Mouse (Mus musculus) adrenal gland (tissue): Measurements from ENCODE around the gene Ly6g6d.

ENCODE experiments used
- intact Hi-C: fragments of 180-260 bp; cut with DNase I; formaldehyde crosslinking; loops from one replicate; pipeline ENCODE4 v1.15.1; 2025

Gene Ly6g6d

GRCm38 (mm10) chr17:35026206-35026605 lies 51.7 kb downstream of the Ly6g6d start:
- intact Hi-C loops: loop anchor here (10.0 kb wide), 1 partner anchor 209 kb away; the partner anchor contains the start of genes Atp6v1g2 and Nfkbil1

GRCm38 (mm10) chr17:35024691-35025488 lies 53.0 kb downstream of the Ly6g6d start:
- intact Hi-C loops: loop anchor here (5.0 to 10.0 kb wide), 3 partner anchors 37 to 210 kb away; partner anchors contain the start of genes Atp6v1g2, Ly6g5c and Nfkbil1

- intact Hi-C loops: loop anchor here (5.0 to 10.0 kb wide), 3 partner anchors 38 to 211 kb away; partner anchors contain the start of genes Atp6v1g2, Ly6g5c and Nfkbil1
Observed at GRCm38 (mm10) chr17:35024261-35024660, 53.6 kb downstream of the Ly6g6d start.

- intact Hi-C loops: loop anchor here (5.0 to 10.0 kb wide), 3 partner anchors 39 to 211 kb away; partner anchors contain the start of genes Atp6v1g2, Ly6g5c and Nfkbil1
Observed at GRCm38 (mm10) chr17:35023756-35024155, 54.1 kb downstream of the Ly6g6d start.

- intact Hi-C loops: loop anchor here (5.0 to 10.0 kb wide), 3 partner anchors 39 to 212 kb away; partner anchors contain the start of genes Atp6v1g2, Ly6g5c and Nfkbil1
Observed at GRCm38 (mm10) chr17:35023221-35023620, 54.6 kb downstream of the Ly6g6d start.

GRCm38 (mm10) chr17:35022541-35023060 lies 55.3 kb downstream of the Ly6g6d start:
- intact Hi-C loops: loop anchor here (5.0 to 10.0 kb wide), 3 partner anchors 40 to 212 kb away; partner anchors contain the start of genes Atp6v1g2, Ly6g5c and Nfkbil1

- intact Hi-C loops: loop anchor here (5.0 to 10.0 kb wide), 3 partner anchors 40 to 213 kb away; partner anchors contain the start of genes Atp6v1g2, Ly6g5c and Nfkbil1
Observed at GRCm38 (mm10) chr17:35021842-35022477, 55.9 kb downstream of the Ly6g6d start.
